Mouse (Mus musculus) stomach, postnatal 0 days (tissue): ENCODE measurements at regions not wholly inside any gene's neighbourhood (a gene's known extent, or its start where the extent isn't known, plus 50 kb on each side); places are given as distances from the start of the nearest gene placed in this dataset.

Source experiments
- CTCF ChIP-seq: IDR thresholded peaks from 2 replicates; pipeline ENCODE4 v1.5.1; 2016; ENCODE audit warnings: antibody characterized with exemption, low read depth, mild to moderate bottlenecking, moderate library complexity
- EP300 ChIP-seq: optimal IDR thresholded peaks from 2 replicates; pipeline ENCODE3; 2016; ENCODE audit warnings: antibody characterized with exemption

- TF ChIP-seq CTCF (no peak), EP300 (no peak)
Observed at GRCm38 (mm10) chr1:65730262-65730661, 196.1 kb upstream of the Crygf start.
